Mouse (Mus musculus) MN1 (cell line): Measurements from ENCODE around the gene Slc17a7.
A peak's percentile ranks its signal among the peaks of the same experiment; 100 is the strongest.
"Not testable (repeated sequence)": the region's sequence is repeated elsewhere in the genome, so short reads cannot be mapped to it uniquely, and the experiment has no call there.

Source experiments
- DNase-seq: peaks from one replicate; pipeline ENCODE4 v3.0.0-alpha.2; 2016; ENCODE audit warnings: low spot score

The Slc17a7 gene

GRCm38 (mm10) chr7:45163735-45164490 is at the start of gene Slc17a7:
Gene Slc17a7 (plus strand): TSS chr7:45163949.
- peak; percentile 35 for DNase-seq

DNA sequence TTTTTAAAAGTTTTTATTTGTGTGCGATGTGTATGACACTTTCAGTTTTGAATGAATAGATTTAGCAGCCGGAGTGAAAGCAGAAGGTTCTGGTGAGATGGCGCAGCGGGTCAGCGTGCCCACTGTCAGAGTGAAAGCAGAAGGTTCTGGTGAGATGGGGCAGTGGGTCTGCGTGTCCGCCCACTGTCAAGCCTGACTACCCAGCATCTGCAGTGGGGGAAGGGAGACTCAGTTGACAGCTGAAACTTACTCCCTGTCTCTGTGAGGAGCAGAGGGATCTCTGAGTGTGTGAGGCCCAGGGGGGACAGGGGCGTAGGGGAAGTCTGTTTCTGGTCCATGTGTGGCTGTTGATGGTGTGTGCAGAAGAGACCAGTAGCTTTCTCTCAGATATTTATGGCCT is 46.2 kb upstream of the Slc17a7 start:
- DNase-seq, result no peak

DNA sequence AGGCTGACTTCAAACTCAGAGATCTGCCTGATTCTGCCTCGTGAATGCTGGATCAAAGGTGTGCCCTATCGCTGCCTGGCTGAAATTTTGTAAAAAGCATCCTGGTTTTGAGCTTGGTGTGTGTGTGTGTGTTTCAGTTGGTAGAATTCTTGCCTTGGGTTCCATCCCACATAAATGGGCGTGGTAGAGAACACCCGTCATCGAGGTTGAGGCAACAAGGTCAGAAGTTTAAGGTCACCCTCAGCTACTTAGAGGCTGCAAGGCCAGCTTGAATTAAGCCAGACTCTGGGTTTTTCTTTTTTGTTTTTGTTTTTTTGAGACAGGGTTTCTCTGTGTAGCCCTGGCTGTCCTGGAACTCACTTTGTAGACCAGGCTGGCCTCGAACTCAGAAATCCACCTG is 45.4 kb upstream of the Slc17a7 start:
- no peak for DNase-seq

GRCm38 (mm10) chr7:45119780-45120709 is 43.7 kb upstream of the Slc17a7 start:
- no peak for DNase-seq

DNA sequence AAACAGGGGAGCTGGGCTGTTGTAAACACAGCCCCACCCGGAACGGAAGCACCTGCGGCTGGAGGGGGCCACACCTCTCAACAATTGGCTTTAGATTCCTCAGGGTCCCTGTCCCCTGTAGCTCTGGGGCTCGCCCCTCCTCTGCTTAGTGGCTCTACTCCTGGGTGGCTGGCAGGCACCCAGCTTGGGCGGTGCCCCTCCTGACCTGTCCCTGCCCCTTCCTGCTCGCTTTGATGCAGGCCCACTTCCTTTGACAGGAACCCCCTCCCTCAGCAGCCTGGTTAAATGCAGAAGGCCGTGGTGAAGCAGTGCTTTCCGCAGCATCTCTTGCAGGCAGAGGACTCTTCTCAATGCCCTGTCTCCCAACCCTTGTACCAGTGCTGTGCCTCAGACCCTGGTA is 42.3 kb upstream of the Slc17a7 start:
- DNase-seq, result no peak

DNA sequence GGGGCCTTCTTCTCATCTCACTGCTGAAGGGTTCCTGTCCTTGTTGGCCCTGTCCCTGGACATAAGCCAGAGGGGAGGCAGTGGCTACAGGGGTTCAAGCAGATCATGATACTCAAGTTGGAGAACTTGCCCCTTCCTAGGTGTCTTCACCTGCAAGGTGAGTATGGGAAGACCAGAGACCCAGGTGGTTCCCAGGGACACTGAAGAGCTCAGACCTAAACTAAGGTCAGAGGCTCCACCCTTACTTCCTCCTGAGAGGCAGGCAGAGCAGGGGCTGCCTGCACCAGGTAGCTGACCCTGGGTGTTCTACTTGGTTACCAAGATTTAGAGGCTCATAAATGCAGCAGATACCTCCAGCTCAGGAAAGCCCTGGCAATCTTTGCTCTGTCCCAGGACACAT is 41.8 kb upstream of the Slc17a7 start:
- DNase-seq, result no peak

DNA sequence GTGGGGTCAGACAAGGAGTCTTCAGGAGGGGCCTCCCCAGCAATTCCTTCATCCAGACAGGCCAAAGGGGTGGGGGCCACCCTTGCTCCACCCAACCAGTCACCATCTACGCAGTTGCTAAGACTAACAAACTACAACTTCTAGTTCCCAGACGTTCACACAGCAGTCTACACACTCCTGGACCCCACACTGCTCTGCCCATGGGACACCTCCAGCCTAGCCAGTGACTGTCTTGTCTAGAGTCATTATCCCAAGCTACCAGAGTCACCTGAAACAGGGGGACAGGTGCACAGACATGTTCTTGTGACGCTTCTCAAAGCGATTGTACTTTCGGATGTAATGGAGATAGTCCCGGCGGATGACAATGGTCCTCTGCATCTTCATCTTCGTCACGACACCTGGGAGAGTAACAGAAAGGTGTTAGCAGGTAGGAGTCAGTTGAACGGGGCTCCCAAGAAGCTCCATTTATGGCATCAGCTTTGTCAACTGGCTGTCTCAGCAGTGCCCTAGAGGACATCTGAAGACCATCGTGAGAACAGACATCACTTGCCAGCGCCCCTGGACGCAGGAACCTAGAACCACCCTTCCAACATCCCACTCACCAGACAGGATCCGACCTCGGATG is 41.1 kb upstream of the Slc17a7 start:
- no peak for DNase-seq

DNA sequence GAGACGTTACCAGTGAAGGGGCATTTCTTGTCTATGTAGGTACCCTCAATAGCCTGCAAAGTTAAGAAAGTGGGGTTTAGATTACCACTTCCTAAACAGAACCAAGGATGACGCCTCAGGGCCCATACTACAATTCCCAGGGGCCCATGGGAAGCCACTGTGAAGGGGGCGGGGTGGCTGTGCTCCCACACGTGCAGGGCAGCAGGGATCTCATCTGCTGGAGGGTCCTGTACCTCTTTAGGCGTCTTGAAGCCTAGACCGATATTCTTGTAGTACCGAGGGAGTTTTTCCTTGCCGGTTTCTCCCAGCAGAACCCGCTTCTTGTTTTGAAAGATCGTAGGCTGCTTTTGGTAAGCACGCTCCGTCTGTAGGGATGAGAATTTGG is 40.6 kb upstream of the Slc17a7 start:
- peak; percentile 53 for DNase-seq

DNA sequence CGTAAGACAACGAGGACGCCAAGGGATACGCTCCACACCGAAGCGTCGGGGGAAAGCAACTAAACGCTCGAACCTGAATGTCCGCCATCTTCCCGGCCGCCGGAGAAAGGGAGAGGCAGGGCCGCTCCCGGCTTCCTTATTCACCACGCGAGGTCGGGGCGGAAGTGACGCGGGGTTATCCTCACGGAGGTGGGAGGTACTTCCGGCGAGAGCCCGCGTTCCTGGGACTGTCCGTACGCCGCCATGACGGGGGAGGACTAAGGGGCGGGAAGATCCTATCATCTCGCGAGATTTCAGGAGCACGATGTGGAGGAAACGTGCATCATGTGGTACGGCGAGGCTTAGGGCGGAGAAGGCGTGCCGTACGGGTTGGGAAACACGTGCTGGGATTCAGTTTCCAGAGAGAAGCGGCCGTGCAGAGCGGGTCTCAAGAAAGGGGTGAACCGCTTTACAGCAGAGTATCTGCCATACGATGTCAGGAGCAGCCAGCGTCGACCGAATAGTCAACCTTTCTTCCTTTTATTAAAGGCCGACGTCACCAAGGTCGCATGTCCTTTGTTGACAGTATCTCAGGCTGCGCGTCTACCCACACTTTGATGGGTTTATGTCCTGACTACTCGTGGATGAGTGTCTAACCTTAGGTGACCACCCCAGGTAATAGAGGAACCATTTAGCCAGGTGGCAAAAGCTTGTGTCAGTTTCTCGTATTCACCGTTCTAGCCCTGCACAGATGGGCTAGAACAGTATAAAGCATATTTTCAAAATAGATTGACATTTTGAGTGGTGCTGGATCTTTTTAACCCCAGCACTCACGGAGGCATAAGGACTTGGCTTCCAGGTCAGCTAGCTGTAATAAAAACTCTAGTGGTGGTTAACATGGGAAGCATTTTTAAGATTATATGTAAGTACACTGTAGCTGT is 39.3 kb upstream of the Slc17a7 start, which contains the start of gene Rps11:
Rps11 (minus strand) TSS at position 216 of the 920 bp plus-strand sequence.
- peak; percentile 99 for DNase-seq

DNA sequence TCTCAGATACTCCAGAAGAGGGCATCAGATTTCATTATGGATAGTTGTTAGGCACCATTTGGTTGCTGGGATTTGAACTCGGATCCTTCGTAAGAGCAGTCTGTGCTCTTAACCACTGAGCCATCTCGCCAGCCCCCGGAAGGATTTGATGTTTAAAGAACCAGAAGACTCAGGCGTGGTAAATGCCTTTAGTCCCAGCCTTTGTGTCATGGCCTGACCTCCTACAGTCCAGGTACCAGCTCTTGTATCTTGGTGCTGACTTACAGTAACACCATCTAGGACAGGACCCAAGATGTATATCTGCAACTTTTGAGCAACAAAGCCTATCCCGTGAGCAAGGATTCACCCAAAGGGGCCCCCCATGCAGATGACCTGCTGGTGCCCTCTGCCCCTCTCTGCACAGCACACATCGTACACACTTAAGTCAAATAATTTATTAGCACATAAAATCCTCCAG is 38.6 kb upstream of the Slc17a7 start:
- DNase-seq, result peak; percentile 35

DNA sequence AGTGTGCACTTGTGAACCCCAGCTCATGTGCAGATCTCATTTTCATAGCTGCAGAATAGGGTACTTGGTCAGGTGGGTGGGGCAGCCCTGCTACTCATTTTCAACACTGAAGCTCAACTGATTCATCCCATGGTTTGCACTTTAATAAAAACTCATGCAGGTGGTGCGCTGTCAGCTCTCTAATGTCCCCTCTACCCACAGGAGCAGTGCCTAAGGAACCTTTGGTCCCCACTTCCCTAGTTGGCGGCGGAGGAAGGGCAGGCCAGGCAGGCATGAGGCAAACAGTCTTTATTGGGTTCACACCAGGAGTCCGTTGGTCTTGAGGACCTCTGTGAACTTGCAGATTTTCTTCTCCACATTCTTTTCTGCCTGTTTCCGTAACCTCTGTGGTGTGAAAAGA is 38.1 kb upstream of the Slc17a7 start:
- not testable (repeated sequence) for DNase-seq

DNA sequence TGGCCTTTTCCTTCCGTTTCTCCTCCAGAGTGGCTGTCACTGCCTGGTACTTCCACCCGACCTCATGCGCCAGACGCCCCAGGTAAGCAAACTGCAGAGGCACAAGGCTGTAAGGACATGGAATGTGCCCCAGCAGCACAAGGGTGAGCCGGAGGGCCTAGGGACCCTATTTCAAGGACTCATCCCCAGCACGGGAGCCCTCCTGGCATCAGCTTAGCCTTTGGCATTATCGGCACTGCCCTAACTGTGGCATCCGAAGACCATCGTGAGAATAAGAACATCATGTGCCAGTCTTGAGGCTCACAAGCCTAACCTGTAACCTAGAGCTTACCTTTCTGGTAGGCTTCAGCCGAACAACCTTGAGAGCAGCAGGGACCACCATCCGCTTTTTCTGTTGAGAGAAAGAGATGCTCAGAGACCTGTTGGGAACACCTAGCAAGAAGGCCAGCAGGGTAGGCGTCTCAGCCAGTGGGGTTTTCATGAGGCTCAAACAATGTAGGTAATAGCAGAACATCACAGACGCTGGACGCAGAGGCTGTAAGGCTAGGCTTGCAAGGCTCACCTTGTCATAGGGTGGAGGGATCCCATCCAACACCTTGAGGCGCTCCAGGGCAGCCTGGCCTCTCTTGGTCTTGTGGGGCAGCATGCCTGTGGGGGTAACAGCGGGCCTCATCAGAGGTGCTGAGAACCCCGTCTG is 37.5 kb upstream of the Slc17a7 start:
- DNase-seq, result no peak

DNA sequence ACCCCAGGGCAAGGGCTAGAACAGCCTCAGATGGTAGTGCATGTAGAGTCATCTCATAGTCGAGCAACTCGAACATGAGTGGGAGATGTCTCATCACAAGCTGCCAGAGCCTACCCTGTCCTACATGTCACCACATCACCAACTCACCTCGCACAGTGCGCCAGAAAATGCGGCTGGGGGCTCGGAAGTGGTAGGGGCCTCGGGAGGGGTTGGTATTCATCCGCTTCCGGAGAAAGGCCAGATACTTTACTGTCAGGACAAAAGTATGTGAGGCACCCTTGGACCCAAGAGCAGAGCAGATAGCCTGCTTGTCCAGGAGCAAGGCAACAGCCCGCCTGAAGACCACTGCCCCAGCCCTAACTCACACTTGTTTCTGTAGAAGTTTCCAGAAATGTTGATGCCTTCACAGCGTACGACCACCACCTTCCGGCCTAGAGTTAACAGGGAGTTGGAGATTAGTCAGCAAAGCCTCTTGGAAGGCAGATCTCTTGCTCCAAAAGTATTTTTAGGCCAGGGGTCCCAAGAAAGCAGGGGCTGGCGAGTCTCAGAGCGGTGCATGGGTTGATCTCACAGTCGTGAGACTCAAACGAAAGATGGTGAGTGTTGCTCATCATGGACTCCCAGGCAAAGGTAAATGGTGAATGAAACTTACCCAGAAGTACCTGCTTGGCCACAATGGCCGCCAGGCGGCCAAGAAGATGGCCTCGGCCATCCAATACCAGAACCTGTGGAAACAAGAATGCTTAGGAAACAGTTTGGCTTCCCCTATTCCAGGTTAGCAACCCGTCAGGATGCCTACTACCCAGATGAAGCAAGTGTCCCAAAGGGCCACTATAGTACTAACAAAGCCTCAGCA is 36.7 kb upstream of the Slc17a7 start:
- DNase-seq, result peak; percentile 37

GRCm38 (mm10) chr7:45127700-45128224 is 36.0 kb upstream of the Slc17a7 start:
- no peak for DNase-seq

DNA sequence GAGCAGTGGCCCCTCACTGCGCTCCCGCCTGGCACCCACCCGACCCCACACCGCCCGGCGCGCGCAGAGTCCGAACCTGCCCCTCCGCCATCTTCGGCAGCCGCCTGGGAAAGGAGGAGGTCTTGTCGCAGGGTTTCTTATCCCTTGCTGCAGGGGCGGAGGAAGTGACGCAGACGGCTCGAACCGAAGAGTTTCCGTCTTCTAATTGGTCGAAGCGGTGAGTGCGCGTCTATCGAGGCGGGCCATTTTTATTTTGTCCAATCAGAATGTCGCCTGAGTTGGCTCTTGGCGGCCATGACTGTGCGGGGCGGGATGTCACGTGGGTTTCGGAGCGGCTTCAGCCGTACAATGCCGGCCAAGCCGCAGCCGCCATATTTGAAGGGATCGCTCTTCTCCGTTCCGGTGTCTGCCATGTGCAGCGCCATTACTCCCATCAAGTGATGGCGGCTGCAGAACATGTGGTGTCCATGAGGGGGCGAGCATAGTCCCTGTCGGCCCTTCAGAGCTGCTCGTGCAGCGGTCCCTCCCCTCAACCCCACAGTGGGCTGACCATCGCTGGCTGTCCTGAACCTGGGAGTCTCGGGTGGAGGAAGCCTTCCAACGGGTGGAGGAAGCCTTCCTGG is 35.0 kb upstream of the Slc17a7 start, which contains the start of gene Rpl13a:
Rpl13a (minus strand) TSS at position 138 of the 623 bp plus-strand sequence.
- DNase-seq, result peak; percentile 99

DNA sequence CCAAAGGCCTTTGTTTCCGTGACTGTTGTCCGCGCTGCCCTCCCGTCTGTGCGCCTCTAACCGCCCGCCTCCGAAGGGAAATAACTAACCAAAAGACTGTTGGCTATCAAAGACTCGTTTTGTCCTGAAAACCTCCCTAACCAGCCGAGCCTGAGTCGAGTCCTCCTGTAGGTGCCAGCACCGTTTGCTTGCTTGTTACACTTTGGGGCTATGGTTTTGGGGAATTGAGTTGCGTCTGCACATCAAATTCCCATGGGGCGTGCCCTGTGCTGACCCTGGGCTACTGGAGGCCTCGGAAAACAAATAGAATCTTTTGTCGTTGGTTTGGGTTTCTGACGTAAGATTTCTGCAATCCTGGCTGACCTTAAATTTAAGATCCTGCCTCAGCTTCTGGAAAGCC is 34.4 kb upstream of the Slc17a7 start:
- peak; percentile 79 for DNase-seq

- DNase-seq, result no peak
These were observed 33.8 kb upstream of the Slc17a7 start for GRCm38 (mm10) chr7:45129776-45130512.

DNA sequence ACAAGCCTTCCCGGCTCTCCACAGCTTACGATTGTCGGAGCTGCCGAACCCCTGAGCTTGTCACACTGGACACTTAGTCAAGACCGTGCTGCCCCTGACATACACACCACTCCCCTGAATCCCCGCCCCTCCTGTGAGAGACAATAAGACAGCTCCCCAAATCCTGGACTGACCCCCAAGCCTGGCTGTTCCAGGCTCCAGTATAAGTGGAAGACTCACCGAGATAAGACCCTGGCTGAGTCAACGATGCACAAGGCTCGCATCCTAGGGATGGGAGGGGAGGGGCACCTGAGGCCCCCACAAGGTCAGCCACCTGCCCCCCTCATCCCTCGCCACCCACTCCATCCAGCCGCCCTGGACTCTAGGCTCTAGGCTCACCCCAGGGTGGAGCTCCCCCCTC is 31.9 kb upstream of the Slc17a7 start:
- DNase-seq, result no peak
